Mouse (Mus musculus) E14TG2a.4 (cell line): ENCODE data around the gene Olfr1369-ps1.

Experiments used
- CTCF ChIP-seq: conservative IDR thresholded peaks from 2 replicates; pipeline ENCODE4 v1.5.1; 2014; ENCODE audit warnings: low read length
- NANOG ChIP-seq: IDR thresholded peaks from 2 replicates; pipeline ENCODE4 v1.6.1; 2014; ENCODE audit warnings: borderline replicate concordance, low read length, mixed read lengths

DNA sequence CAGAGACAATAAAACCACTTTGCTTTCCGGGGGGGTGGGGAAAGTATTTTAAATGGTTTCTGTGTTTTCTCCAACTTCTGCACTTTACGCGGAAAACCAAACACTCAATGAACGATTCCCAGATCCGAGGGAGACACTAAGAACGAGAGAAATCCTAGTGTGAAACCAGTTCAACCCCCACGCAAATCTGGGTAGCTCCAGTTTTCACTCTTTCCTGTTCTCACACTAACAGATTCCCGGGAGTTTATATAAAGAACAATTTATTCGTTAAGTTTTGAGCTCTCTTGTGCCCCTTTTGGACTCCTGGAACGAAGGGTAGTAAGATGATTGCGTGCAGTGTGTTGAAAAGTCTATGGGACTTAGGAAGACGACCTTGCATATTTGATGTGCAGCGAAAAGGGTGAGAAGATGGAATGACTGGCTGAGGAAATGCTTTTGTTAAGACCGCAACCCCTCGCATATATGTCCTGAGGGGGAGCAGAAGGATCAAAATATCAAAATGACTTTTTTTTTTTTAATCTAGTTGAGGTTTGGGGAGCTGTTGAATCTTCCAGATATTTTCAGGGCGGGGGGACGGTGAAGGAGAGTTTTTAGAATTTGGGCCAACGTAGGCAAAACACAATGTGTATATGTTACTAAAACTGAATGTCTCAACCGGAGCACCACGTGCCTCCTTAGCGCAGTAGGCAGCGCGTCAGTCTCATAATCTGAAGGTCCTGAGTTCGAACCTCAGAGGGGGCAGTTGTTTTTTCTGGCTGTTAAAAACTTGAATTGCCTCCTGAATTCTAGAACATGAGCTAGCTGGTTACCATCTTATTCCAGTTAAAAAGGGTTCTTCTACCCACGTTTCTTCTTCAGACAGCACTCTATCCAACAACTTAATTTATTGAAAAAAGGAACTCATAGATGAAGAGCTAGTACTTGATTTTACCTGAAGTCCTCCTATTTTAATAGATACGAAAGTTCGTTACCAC, 55.9 kb downstream of the Olfr1369-ps1 start:
- no peak for TF ChIP-seq CTCF
- TF ChIP-seq NANOG = no peak
